Mouse (Mus musculus): ENCODE results near the gene Spg21. TPM values are rescaled to one million over a fixed set of nuclear protein-coding genes. Genes with fewer than 3 reads are reported as not detected.

The Spg21 gene
- total RNA-seq, 2 experiments from 2014 or later: 16.9 to 28.4 TPM

DNA sequence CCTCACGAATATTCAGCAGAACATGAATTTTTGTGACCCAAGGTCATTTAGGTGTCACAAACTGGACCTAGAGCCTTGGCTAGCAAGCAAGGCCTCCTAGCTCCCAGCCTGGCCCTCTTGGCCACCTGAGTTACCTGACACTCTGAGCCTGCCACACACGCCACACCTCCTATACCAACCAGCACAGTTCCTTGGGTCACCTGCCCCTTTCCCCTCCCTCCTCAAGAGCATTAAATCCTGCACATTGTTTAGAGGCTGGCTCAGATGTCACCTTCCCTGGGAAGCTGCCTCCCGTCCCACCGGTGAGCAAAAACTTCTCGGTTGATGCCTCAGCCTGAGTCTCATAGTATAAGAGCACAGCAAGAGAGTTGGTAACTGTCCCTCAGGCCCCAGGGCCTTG, 70.5 kb downstream of the Spg21 start:
- ATAC-seq (replicated peaks; ENCODE audit: low FRiP score, low TSS enrichment, poor library complexity, severe bottlenecking): no peak

DNA sequence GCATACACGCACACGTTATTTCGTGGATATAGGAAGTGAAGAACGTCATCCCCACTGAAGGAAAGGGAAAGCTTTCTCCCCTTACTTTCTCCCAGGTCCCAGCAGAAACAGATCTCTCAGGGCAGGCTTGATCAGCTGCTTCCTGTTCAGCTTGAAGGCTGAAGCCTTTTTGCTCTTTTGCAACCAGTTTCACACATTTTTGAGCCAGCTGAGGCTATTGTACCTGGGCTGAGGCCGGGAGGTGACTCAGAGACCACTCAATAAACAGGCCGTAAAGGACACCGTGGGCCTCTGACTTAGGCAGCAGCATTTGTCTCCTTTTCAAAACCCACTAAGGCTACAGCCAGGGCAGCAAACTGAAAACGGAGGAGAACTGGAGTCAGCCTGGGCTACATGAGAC, 72.2 kb downstream of the Spg21 start:
- no peak for ATAC-seq (replicated peaks; ENCODE audit: low FRiP score, low TSS enrichment, poor library complexity, severe bottlenecking)

GRCm38 (mm10) chr9:65534111-65534510, 73.4 kb downstream of the Spg21 start:
- ATAC-seq (replicated peaks; ENCODE audit: low FRiP score, low TSS enrichment, poor library complexity, severe bottlenecking): no peak

- ATAC-seq (replicated peaks; ENCODE audit: low FRiP score, low TSS enrichment, poor library complexity, severe bottlenecking): no peak
These were observed 74.5 kb downstream of the Spg21 start for GRCm38 (mm10) chr9:65535191-65535722.

DNA sequence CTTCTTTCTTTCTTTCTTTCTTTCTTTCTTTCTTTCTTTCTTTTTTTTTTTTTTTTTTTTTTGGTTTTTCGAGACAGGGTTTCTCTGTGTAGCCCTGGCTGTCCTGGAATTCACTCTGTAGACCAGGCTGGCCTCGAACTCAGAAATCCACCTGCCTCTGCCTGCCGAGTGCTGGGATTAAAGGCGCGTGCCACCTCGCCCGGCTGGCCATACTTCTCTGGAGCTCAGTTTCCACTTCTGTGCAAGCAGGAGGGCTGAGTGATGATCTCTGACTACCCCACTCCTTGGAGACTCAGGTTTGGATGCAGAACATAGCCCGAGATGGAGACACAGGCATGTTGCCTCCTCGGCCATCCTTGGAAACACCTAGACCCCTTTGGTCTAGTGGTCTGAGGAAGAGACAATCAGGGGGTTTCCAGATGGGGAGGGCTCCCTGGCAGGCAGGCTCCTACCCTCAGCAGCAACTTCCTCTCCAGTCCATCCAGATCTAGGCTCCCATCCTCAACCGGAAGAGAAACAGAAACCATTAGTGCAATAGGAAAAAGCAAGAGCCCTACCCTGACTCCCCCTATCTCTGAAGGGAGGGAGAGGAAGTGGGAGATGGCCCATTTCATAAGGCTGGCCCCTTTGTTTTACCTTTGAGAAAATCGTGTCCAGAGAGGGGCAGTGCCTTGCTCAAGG, 75.2 kb downstream of the Spg21 start:
- no peak for ATAC-seq (replicated peaks; ENCODE audit: low FRiP score, low TSS enrichment, poor library complexity, severe bottlenecking)

DNA sequence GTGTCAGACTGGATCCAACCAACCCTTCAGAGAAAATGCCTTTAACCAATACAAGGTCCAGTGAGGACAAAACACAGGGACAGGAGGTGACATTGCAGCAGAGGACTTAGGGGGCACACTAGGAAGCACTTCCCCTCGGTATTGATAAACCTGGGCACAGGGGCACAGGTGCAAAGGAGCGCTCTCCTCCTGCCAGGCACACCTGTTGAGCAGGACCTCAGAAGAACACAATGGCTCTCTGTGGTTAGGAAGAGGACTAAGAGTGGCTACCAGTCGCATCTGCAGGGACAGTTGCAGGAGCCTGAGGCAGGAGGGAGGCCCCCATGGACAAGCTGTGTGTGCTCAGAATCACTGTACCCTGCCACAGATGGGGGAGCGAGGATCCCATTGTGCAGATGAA, 75.7 kb downstream of the Spg21 start:
- no peak for ATAC-seq (replicated peaks; ENCODE audit: low FRiP score, low TSS enrichment, poor library complexity, severe bottlenecking)

Other genes starting within 250 kb of the Spg21 start
- gene Cilp, start 195.8 kb upstream of the Spg21 start, total RNA-seq (2014; fragmentation: Nextera tagmentation): not detected in 2 replicates
- not detected in 2 replicates for gene Cilp, start 195.8 kb upstream of the Spg21 start, total RNA-seq (2017)
- 28.7 and 29.0 TPM in 2 replicates for gene Clpx, start 166.7 kb upstream of the Spg21 start, total RNA-seq (2014; fragmentation: Nextera tagmentation)
- gene Clpx, start 166.7 kb upstream of the Spg21 start, total RNA-seq (2017): 66.6 and 73.0 TPM in 2 replicates
- 7.6 and 11.1 TPM in 2 replicates for gene Pdcd7, start 114.8 kb upstream of the Spg21 start, total RNA-seq (2014; fragmentation: Nextera tagmentation)
- gene Pdcd7, start 114.8 kb upstream of the Spg21 start, total RNA-seq (2017): 13.1 and 21.6 TPM in 2 replicates
- not detected in 2 replicates for gene Ubap1l, start 99.9 kb upstream of the Spg21 start, total RNA-seq (2014; fragmentation: Nextera tagmentation)
- 0.56 TPM in 1 of 2 replicates, not detected in the other for gene Ubap1l, start 99.9 kb upstream of the Spg21 start, total RNA-seq (2017)
- gene Kbtbd13, start 69.3 kb upstream of the Spg21 start, total RNA-seq (2014; fragmentation: Nextera tagmentation): not detected in 2 replicates
- not detected in 2 replicates for gene Kbtbd13, start 69.3 kb upstream of the Spg21 start, total RNA-seq (2017)
- gene Rasl12, start 62.4 kb upstream of the Spg21 start, total RNA-seq (2014; fragmentation: Nextera tagmentation): not detected in 2 replicates
- 0.46 TPM in 1 of 2 replicates, not detected in the other for gene Rasl12, start 62.4 kb upstream of the Spg21 start, total RNA-seq (2017)
- not detected in 2 replicates for gene Slc51b, start 38.0 kb upstream of the Spg21 start, total RNA-seq (2014; fragmentation: Nextera tagmentation)
- gene Slc51b, start 38.0 kb upstream of the Spg21 start, total RNA-seq (2017): not detected in 2 replicates
- 18.1 and 20.2 TPM in 2 replicates for gene Mtfmt, start 25.2 kb upstream of the Spg21 start, total RNA-seq (2014; fragmentation: Nextera tagmentation)
- gene Mtfmt, start 25.2 kb upstream of the Spg21 start, total RNA-seq (2017): 14.9 and 15.4 TPM in 2 replicates
- not detected in 2 replicates for gene Ankdd1a, start 59.2 kb downstream of the Spg21 start, total RNA-seq (2014; fragmentation: Nextera tagmentation)
- gene Ankdd1a, start 59.2 kb downstream of the Spg21 start, total RNA-seq (2017): not detected in 2 replicates
- gene Plekho2, start 119.1 kb downstream of the Spg21 start, total RNA-seq (2014; fragmentation: Nextera tagmentation): 29.1 and 29.3 TPM in 2 replicates
- gene Plekho2, start 119.1 kb downstream of the Spg21 start, total RNA-seq (2017): 14.2 and 16.8 TPM in 2 replicates
- 5.0 and 14.3 TPM in 2 replicates for gene Pif1, start 126.2 kb downstream of the Spg21 start, total RNA-seq (2014; fragmentation: Nextera tagmentation)
- 6.5 and 6.6 TPM in 2 replicates for gene Pif1, start 126.2 kb downstream of the Spg21 start, total RNA-seq (2017)
- 1.9 TPM in 1 of 2 replicates, not detected in the other for gene Rbpms2, start 168.7 kb downstream of the Spg21 start, total RNA-seq (2014; fragmentation: Nextera tagmentation)
- 2.5 and 2.8 TPM in 2 replicates for gene Rbpms2, start 168.7 kb downstream of the Spg21 start, total RNA-seq (2017)
- gene Oaz2, start 207.1 kb downstream of the Spg21 start, total RNA-seq (2014; fragmentation: Nextera tagmentation): 22.1 and 23.4 TPM in 2 replicates
- gene Oaz2, start 207.1 kb downstream of the Spg21 start, total RNA-seq (2017): 34.7 and 36.1 TPM in 2 replicates

Measured in megakaryocyte-erythroid progenitor cell, adult 5-6 weeks (primary cell).